9 mouse cellular contexts compared by ENCODE assay signal in genomic region chr12:12287787-12288132, GRCm38 (mm10). TPM values are rescaled to one million over a fixed set of nuclear protein-coding genes. Genes with fewer than 3 reads are reported as not detected.
DNase-seq lines count a peak whose midpoint lies in the region; ATAC-seq lines count a peak whose summit lies in the region.
"Had no signal": no experiment of that assay in that cellular context is flagged by ENCODE, and none has a peak within 500 bp of the region (broad histone marks: within the 10 kb centered on the region; RNA-seq: fewer than 3 reads in every experiment).

No protein-coding gene starts in this region.

- H3K9me3 ChIP-seq in hindbrain, embryonic 12.5 days (replicated peaks) = no peaks in the 10 kb centered on the region
- H3K9me3 ChIP-seq in hindbrain, embryonic 11.5 days (ENCODE audit: control insufficient read depth, low read length) = no peaks in the 10 kb centered on the region
- H3K9me3 ChIP-seq in hindbrain, embryonic 15.5 days = no peaks in the 10 kb centered on the region
- H3K9me3 ChIP-seq in midbrain, embryonic 16.5 days (replicated peaks; ENCODE audit: control insufficient read depth, low read length, poor library complexity, severe bottlenecking) = no peaks in the 10 kb centered on the region

- no peak overlapping the region for H3K9ac ChIP-seq in hindbrain, embryonic 12.5 days
- no peak overlapping the region for H3K9ac ChIP-seq in hindbrain, embryonic 11.5 days (ENCODE audit: low read depth, low read length)
- no peak overlapping the region for H3K9ac ChIP-seq in hindbrain, embryonic 15.5 days
- H3K9ac ChIP-seq in midbrain, embryonic 16.5 days (ENCODE audit: low read depth, low read length) = no peak overlapping the region

- H3K4me1 ChIP-seq in hindbrain, embryonic 12.5 days = peaks cover 27% of the 10 kb centered on the region
- H3K4me1 ChIP-seq in hindbrain, embryonic 11.5 days (replicated peaks; ENCODE audit: control insufficient read depth, insufficient read depth, low read length) = peaks cover 2% of the 10 kb centered on the region; the same call in 1 of the 2 replicates
- peaks cover 38% of the 10 kb centered on the region for H3K4me1 ChIP-seq in hindbrain, embryonic 15.5 days (replicated peaks)
- H3K4me1 ChIP-seq in midbrain, embryonic 16.5 days (ENCODE audit: control insufficient read depth, insufficient read depth, low read length) = peaks cover 34% of the 10 kb centered on the region

- DNase-seq in hindbrain, embryonic 11.5 days (ENCODE audit: low spot score) = no peak
- peak; percentile 78 for DNase-seq in brain, embryonic 18.5 days (ENCODE audit: low read depth, low spot score)
- DNase-seq in left cerebral cortex, adult 18-20 months (ENCODE audit: low spot score in 2 of 2) = no peak
- DNase-seq in ovary, postnatal 36 days (ENCODE audit: low spot score) = no peak
- DNase-seq in kidney, postnatal 10 days = no peak
- DNase-seq: thymus, adult 2 months had no signal

- H3K27me3 ChIP-seq in hindbrain, embryonic 12.5 days = no peaks in the 10 kb centered on the region
- H3K27me3 ChIP-seq in hindbrain, embryonic 11.5 days (ENCODE audit: control insufficient read depth, insufficient read depth, low read length) = no peaks in the 10 kb centered on the region
- no peaks in the 10 kb centered on the region for H3K27me3 ChIP-seq in hindbrain, embryonic 15.5 days
- no peaks in the 10 kb centered on the region for H3K27me3 ChIP-seq in midbrain, embryonic 16.5 days (ENCODE audit: control insufficient read depth, insufficient read depth, low read depth, low read length)

- peak overlapping the region; percentile 67; the same call in 1 of the 2 replicates for H3K27ac ChIP-seq in hindbrain, embryonic 12.5 days
- no peak overlapping the region for H3K27ac ChIP-seq in hindbrain, embryonic 11.5 days (ENCODE audit: low read depth, low read length)
- peak overlapping the region; percentile 83 for H3K27ac ChIP-seq in hindbrain, embryonic 15.5 days (replicated peaks)
- peak overlapping the region; percentile 90 for H3K27ac ChIP-seq in midbrain, embryonic 16.5 days (ENCODE audit: low read length)

- H3K4me2 ChIP-seq in hindbrain, embryonic 12.5 days (replicated peaks) = no peak overlapping the region
- no peak overlapping the region for H3K4me2 ChIP-seq in hindbrain, embryonic 11.5 days (replicated peaks; ENCODE audit: low read depth, low read length)
- peak overlapping the region; percentile 44 for H3K4me2 ChIP-seq in hindbrain, embryonic 15.5 days
- peak overlapping the region; percentile 37 for H3K4me2 ChIP-seq in midbrain, embryonic 16.5 days (ENCODE audit: low read length)

- ATAC-seq in hindbrain, embryonic 12.5 days (ENCODE audit: low FRiP score) = no peak
- no peak for ATAC-seq in hindbrain, embryonic 11.5 days (ENCODE audit: low FRiP score)
- ATAC-seq in hindbrain, embryonic 15.5 days (ENCODE audit: low FRiP score, low read depth) = no peak
- peak; percentile 22; the same call in 1 of the 2 replicates for ATAC-seq in midbrain, embryonic 16.5 days

- no peaks in the 10 kb centered on the region for H3K36me3 ChIP-seq in hindbrain, embryonic 12.5 days
- H3K36me3 ChIP-seq in hindbrain, embryonic 11.5 days (ENCODE audit: control insufficient read depth, insufficient read depth, low read length) = no peaks in the 10 kb centered on the region
- H3K36me3 ChIP-seq in hindbrain, embryonic 15.5 days = no peaks in the 10 kb centered on the region
- no peaks in the 10 kb centered on the region for H3K36me3 ChIP-seq in midbrain, embryonic 16.5 days (ENCODE audit: control insufficient read depth, insufficient read depth, low read length)

- H3K4me3 ChIP-seq in hindbrain, embryonic 12.5 days = no peak overlapping the region
- no peak overlapping the region for H3K4me3 ChIP-seq in hindbrain, embryonic 11.5 days (ENCODE audit: low read depth, low read length)
- no peak overlapping the region for H3K4me3 ChIP-seq in hindbrain, embryonic 15.5 days
- no peak overlapping the region for H3K4me3 ChIP-seq in midbrain, embryonic 16.5 days (ENCODE audit: low read depth, low read length)

- 69% methylated on average over 6 of the region's 6 CpGs for WGBS in hindbrain, embryonic 12.5 days
- 78% methylated on average over 6 of the region's 6 CpGs for WGBS in hindbrain, embryonic 11.5 days
- 41% methylated on average over 6 of the region's 6 CpGs for WGBS in hindbrain, embryonic 15.5 days
- 34% methylated on average over 6 of the region's 6 CpGs for WGBS in midbrain, embryonic 16.5 days

RNA-seq across cellular contexts. Expression of gene Fam49a, which starts 25.8 kb away (rescaled TPM):
- polyA plus RNA-seq in hindbrain, embryonic 12.5 days (2016; fragmentation: Nextera tagmentation; extraction: Ambion mirVana) = 21.3 and 22.2 TPM in 2 replicates
- polyA plus RNA-seq in hindbrain, embryonic 11.5 days (2014; fragmentation: Nextera tagmentation; extraction: Ambion mirVana) = 24.1 and 26.6 TPM in 2 replicates
- polyA plus RNA-seq in hindbrain, embryonic 15.5 days (2015; fragmentation: Nextera tagmentation; extraction: Ambion mirVana) = 47.0 and 57.8 TPM in 2 replicates
- polyA plus RNA-seq in midbrain, embryonic 16.5 days (2015; fragmentation: Nextera tagmentation; extraction: Ambion mirVana) = 68.5 and 72.1 TPM in 2 replicates
- 100 to 1,000 TPM; 179 TPM for total RNA-seq in left cerebral cortex, adult 18-20 months (2021)

Comparison
In these comparisons a context has a peak if more than half of its experiments do, and no peak if none do; other contexts are left out.
1. H3K4me2 ChIP-seq: peak in hindbrain, embryonic 15.5 days (single experiment) and midbrain, embryonic 16.5 days (single experiment); none in hindbrain, embryonic 12.5 days (single experiment) and hindbrain, embryonic 11.5 days (single experiment).